Mouse (Mus musculus) cerebellum, adult 11 months (tissue): ENCODE measurements at regions not wholly inside any gene's neighbourhood (a gene's known extent, or its start where the extent isn't known, plus 50 kb on each side); places are given as distances from the start of the nearest gene placed in this dataset.
A peak's percentile ranks its signal among the peaks of the same experiment; 100 is the strongest.

Source experiments
- DNase-seq: peaks from one replicate; pipeline ENCODE4 v3.0.0; 2022

DNA sequence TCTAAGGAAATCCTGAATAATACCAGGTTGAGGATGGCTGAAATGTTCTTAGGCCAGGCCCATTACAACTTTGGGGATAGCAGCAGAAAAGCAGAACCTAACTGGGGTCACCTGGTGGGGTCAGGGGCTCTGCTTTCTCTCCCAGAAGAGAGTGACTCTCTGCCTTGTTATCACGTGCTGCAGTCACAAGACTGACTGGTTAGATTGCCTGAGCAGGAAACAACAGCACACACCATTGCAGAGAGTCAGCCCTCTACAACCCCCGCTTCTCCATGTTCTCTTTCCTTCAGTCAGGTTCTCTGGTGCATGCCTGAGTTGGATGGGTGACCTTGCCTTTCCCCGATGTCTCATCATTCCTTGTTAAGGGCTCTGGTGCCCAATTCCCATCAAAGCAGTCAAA lies 91.2 kb upstream of the Hsd17b12 start:
- DNase-seq: no peak

DNA sequence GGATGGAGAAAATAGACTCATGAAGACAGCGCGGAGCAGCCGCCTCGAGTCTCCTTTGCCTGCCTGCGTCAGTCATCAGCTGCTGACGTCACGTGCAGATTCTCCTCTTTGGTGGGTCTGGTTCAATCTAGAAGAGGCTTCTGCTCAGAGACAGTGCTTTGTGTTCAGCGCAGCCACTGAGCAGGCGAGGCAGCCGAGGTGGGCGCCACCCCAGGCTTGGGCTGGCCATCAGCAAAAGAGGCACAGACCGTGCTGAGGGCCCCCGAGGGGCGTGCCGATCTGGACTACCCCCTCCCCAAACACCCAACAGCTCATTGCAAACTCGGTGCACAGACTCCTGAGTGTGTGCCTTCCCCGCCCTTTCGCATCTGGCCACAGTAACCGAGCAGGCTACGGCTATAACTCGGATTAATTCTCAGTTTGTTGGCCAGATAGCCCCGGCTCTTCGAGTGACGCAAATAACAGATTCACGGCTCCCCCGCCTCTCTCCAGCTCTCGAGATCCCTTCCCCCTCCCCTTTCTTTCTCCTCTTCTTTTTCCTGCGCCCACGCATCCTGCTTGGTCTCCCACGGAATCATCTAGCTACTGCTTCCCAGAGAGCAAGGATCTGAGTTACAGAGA lies 89.2 kb upstream of the Hsd17b12 start:
- peak; percentile 68 for DNase-seq

DNA sequence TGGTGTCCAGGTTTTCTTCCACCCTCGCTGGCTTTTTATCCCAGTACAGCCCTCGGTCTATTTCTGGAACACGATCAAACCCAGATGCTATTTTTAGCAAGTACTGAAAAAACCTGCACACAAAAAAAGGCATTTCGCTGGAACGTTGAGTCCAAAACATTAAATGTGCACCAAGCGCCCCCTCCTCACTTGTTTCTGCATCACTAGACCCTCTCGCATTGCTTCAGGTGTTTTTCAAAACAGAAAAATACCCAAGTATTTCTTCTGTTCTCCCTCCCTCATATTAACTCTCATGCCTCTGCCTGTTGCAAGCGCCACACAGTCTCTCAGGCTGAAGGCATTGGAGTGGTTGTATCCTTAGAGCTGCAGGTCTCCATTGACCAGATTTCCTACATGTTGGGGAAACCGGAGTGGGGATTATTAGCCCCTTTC lies 88.4 kb upstream of the Hsd17b12 start:
- peak; percentile 39 for DNase-seq

DNA sequence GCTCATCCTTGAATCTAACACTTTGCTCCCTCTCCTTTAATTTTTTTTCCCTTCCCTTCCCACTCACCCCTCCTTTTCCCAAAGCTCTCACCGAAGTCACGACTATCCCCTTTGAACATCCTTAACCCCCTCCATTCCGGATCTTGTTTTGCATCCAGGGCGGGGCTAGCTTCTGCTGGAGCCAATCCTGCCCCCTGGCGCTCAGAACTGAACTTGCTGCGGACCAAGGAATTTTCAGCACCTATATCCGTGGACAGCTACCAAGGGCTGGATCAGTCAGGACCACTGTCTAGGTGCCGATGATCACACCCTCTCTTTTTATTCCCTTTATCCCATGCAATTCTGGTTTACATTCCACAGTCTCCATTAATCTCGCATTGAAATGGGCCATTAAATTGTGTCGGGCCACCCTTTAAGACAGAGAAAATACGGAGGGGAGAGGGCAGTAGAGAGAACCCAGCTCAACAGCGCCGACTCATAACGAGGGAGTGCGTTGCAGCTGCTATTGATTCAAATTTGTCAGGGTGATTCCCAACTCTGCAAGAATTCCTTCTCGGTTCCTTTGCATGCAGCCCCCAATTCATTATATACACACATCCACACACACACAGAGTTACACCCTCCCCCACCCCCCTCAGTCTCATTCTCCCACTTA lies 87.7 kb upstream of the Hsd17b12 start:
- DNase-seq: peak; percentile 84

DNA sequence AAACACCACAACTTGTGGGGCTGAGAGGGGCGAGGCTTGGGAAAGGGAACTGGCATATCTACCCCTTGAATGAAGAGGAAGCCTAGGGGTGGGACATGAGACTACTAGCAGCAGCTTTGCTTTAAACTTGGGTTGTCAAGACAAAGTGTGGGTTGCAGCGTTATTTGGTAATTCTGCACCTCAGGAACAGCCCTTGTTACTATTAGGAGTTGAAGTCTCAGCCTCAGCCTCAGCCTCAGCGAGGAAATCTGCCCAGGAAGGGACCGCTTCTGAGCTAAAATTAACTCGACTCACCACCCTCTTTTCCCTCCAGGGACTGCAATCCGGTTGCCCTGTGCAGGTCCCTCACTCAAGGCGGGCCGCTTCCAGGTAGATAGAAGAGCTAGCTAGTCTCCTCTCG lies 86.4 kb upstream of the Hsd17b12 start:
- DNase-seq: no peak

DNA sequence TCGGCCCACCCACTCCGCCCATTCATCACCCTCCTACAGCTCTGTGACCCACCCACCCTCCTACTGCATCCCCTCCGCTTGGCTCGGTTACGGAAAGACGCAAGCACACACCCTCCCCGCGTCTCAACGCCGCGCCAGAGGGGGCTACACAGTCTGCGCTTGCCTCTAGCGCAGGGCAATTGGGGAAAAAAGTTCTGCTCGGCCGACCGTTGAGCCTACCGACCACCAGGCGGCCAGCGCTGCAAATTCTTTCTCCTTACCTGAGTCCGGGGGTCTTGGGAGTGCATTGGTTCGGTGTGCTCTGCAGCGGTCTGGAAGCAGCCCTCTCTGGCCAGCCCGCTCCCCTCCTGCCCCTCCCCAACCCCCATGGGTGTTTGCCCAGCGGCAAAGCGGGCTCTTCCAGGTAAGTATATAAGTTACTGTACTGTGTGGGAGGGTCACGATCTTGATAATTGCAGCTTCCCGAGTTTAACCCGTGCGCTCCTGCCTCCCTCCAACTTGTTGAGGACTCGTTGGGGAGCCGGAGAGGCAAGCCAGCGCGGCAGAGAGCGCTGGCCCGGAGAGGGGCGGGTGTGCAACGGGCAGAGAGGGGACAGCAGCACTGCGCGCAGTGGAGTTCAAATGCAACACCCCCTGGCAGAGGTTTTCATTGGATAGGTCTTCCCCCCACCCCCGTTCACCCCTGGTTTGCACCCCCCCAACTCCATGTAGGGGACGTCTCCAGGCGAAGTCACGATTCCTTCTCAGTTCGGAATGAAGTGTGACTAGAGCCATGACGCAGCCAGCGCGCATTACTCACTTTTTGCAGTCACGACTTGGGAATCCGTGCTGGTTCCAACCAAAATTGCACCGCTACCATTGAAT lies 85.5 kb upstream of the Hsd17b12 start:
- peak; percentile 30 for DNase-seq

DNA sequence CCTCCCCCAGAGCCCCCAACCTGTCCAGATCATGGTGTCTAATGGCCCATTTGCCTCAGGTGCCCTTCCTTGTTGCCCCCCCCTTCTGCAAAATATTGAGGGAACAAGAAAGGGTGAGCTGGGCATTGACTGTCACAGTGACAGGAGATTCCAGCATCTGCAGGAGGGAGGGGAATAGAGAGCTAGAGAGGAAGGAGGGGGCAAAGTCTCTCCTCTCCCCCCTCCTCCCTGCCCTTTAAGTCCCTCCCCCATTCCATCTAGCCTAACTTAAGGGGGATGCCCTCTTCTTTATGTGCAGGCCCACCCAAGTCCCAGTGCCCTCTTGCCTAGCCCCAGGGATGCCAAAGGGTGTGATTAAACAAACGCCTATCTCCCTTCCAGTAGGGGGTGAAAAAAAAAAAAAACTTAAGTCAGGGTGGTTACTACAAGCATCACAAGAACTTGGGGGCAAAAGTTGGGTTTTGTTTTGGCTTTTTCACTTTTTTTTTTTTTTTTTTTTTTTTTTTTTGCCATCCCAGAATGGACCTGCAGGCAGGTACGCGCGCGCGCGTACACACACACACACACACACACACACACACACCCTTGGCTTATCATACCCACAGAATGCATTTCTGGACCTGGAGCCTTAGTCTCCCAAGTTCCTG lies 84.8 kb upstream of the Hsd17b12 start:
- no peak for DNase-seq

DNA sequence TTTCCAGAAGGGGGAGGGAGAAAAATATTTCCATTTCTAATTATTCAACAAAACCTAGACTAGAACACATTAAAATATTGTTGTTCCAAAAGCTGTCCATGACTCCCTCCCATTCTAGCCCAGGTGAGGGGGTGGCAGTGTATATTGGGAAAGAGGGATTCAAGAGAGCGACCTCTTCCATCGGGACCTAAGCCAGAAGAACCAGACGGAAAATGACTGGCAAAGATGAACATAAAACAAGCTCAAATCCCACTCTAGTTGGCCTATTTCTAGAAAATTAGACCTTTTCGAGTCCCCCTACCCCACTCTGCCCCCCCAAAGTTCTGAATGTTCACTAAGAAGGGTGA lies 84.3 kb upstream of the Hsd17b12 start:
- no peak for DNase-seq

DNA sequence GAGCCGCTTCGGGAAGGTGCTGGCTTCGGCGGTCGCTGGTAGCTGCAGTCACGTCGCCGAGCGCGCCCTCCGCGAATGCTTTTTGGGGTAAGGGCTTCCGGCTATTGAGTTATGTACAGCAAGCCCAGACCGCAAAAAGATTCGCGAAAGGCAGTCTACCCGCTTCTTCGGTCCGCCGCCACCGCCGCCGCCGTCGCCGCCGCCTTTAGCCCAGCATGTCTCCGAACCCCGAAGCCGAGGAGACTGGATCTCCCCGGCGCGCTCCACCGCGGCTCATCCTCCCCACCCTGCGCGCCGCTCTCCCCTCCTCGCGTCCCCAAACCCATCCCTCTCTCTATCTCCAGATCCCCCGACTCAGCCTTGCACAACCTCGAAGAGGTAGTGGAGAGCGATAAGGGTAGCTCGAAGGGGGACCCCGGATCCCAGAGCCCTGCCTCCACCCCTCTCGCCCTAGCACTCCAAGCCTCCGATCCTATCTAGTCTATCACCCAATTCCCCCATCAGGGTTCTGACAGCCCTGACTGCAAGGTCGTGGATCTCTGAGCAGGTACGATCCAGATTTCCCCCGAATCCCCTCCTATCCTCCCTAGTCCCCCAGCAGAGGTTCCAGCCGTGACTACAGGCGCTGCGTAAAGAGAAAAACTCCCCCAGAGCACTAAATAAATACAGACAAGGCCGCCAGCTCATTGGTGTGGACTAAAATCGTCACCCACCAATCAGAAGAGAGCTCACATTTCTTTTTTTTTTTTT lies 83.7 kb upstream of the Hsd17b12 start:
- DNase-seq: peak; percentile 72

DNA sequence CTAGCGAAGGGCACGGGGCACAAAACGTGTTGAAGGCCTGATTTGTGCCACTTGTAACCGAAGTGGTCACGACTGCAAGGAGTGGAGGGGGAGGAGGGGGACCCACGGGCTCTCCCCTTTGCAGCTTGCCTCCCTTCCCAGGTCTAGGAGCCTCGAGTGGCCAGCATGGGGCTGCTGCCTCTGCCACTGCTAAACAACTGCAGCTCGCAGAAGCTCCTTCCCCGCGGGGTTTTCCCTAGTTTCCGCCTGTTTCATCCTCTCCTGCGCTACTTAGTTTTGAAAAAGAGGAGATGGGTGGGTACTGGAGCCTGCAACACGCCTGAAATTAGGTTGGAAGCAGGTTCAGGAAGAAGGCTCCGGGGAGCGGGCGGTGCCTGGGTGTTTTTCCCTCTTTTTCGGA lies 82.6 kb upstream of the Hsd17b12 start:
- DNase-seq: no peak

DNA sequence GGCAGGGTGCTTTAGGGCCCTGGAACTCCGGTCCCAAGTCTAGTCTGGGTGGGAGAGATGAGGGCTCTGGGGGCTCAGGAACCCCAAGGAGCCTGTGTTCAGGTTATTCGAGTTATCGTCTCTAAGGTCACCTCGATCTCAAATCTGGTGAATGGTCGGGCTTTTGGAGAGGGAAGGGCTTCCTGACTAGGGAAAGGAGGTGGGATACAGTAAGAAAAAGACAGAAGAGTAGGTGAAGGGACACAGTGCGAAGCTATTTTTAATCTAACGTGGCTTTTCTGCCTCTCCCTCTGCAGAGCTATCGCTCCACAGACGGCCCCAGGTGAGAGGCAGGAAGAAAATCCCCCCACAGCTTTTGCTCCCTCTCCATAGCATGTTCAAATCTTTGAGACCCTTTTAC lies 81.8 kb upstream of the Hsd17b12 start:
- no peak for DNase-seq

DNA sequence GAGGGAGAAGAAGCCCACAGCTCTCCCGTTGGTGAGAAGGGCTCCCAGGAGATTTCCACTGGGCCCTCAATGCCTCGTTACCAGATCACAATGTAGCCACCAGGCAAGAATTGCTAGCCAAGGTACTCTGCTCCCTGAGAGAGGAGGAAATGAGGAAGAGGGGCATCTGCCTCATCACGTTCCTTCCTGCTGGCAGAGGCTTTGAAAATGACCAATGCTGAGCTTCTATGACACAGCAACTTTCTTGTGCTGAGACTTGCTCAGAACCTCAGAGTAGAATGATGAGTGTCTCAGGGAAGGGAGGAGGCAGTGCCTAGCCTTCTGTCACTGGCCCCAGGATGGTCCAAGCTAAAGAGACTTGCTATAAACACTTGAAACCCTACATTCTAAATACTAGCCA lies 78.7 kb upstream of the Hsd17b12 start:
- DNase-seq: no peak

DNA sequence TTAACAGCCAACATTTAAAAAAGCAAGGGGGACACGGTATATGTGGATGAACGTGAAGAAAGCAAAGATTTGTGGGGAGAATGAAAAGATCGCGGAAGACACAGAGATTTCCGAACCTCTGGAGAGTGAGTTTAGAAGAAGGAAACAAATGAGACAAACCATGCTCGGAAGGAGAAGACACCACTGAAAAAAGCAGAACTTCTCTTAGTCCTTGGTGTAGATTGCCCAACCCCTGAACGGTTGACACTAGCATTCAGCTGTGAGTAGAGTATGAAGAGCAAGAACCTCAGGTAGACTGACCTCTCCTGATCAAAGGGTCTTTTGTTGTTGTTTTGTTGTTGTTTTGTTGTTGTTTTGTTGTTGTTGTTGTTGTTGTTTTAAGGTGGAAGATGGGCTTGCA lies 75.8 kb upstream of the Hsd17b12 start:
- no peak for DNase-seq

DNA sequence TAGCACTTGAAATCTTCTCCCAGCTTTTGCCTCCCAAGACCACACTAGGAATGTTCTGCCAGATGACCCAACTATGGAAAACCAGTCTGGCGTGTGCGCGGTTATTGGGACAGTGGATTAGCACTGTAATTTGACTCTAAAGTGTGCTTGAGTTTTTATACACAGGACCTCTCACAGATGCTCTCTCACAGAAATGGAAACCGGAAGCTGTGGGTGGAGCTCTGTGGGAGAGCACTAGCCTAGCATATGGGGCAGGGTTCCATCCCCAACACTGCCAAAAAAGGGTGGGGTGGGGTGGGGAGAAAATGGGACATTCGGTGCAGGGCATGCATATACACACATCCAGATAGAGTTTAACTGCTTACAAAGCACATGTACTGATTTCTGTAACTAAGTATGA lies 61.7 kb upstream of the Hsd17b12 start:
- DNase-seq: no peak

DNA sequence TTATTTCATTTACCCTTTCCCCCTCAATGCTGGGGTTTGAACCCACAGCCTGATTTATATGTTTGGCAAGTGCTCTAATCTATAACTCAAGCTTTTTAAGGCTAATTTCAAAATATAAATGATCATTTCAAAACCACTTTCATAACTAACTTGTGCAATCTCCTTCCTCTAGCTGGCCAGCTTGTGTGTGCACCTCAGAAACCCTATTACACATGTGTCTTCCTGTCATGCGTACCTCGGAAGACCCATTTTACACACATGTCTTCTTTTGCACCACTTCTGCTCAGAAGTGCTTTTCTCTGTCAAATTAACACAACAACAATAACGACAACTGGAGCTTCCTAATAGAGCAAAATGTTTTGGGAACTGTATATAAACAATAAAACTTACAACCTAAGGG lies 59.7 kb upstream of the Hsd17b12 start:
- DNase-seq: no peak

DNA sequence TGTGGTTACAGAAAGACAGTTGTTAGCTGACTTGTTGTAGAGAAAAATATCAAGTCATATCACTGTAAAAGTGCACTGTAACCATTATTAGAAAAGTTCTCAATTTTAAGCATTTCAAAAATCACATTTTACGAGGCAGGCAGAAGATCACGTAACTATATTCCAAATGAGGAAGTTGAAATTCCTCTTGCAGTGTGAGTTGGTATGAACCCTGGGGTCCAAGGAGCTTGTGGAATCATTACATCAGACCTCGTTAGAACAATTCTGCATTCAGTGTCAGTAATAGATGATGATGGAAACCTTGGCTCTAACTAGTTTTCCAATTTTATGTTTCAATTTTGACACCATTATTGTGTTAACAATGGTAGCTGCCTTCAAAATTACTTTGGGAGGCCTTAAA lies 57.7 kb upstream of the Hsd17b12 start:
- DNase-seq: no peak
